Mouse (Mus musculus): Measurements from ENCODE around the gene Ptprs. TPM values are rescaled to one million over a fixed set of nuclear protein-coding genes. Genes with fewer than 3 reads are reported as not detected.

The Ptprs gene
- polyA plus RNA-seq, 2 experiments from 2014 or later = 5.5 to 8.9 TPM

DNA sequence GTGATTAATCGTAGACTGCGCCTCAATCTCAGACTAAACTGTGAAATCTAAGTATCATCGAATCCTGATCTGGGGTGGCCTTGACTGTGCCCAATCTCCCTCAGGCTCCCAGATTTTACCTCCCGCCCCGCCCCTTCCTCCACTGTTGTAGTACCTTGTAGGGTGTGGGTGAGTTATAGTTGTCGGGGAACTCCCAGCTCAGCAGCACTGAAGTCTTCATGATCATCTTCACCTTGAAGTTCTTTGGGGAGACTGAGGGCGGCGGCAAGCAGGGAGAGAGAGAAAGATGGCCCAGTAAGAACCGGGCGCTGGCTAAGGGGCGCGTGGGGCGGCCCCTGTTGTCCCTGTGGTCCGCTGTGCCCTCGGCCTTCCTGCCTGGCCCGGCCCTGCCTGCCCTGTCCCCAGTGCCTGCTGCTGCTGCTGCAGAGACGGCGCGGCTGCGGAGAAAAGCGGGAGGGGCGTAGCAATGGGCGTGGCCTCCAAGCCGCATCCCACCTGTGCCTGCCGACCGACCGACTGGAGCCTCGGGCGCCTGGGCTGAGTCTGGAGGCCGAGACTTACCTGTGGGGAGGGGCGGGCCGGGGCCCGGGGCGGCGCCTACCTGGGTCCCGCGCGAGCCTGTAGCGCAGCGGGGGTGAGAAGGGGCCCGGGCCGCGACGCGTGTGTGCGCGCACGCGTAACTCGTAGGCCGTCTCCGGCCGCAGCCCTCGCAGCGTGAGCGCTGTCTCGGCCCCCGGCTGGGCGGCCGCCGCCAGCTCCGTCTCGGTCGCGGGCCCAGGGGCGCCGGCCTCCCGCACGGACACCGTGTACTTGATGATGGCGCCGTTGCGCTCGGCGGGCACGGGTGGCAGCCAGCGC is 51.3 kb downstream of the Ptprs start:
- ATAC-seq = peak; percentile 74

DNA sequence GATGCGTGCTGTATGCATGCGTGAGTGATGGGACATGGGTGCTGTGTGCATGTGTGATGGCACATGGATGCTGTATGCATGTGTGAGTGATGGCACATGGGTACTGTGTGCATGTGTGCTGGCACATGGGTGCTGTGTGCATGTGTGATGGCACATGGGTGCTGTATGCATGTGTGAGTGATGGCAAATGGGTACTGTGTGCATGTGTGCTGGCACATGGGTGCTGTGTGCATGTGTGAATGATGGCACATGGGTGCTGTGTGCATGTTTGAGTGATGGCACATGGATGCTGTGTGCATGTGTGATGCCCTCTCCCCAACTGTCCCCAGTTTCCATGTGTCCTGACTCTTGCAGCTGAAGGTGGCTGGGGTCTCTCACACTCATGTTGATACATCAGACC is 56.3 kb downstream of the Ptprs start:
- ATAC-seq = no peak

- no peak for ATAC-seq
Observed at GRCm38 (mm10) chr17:56418304-56418703, 58.0 kb downstream of the Ptprs start.

- no peak for ATAC-seq
Observed at GRCm38 (mm10) chr17:56414785-56415184, 61.5 kb downstream of the Ptprs start.

DNA sequence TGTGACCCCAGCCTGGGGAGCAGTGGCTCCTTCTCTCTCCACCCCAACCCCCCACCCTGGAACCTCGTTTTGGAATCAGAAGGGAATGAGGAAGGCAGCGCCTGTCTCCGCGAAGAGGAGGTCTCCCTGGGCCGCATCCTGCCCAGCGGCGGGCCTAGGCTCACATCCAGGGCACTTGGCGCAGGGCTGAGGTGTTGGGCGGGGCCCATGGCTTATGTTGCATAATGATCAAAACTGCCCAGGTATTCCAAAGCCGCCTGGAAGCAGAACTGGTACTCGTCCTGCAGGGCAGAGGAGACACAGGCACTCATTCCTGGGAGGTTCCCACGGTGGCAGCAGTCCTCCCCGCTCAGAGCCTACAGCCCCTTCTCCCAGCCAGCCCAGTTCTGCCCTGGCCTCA is 63.2 kb downstream of the Ptprs start:
- ATAC-seq = no peak

GRCm38 (mm10) chr17:56411437-56411836 is 64.8 kb downstream of the Ptprs start:
- no peak for ATAC-seq

DNA sequence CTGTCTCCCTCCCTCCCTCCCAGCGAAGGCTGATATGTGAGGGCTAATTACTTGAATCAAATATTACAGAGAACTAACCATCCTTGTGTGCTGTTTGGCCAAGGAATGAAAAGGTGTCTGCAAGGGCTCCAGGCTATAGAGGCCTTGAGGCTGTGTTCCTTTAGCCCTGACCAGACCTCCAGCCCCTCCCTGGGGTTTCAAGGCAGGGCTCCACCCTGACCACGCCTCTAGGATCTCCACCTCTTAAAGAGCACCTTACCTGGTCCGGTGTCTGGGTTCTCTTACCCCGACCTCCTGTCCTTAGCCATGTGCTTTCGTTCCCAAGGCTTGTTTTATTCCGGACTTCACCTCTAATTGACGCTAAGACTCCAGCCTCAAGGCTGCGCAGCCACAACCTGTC is 66.5 kb downstream of the Ptprs start:
- ATAC-seq = no peak

DNA sequence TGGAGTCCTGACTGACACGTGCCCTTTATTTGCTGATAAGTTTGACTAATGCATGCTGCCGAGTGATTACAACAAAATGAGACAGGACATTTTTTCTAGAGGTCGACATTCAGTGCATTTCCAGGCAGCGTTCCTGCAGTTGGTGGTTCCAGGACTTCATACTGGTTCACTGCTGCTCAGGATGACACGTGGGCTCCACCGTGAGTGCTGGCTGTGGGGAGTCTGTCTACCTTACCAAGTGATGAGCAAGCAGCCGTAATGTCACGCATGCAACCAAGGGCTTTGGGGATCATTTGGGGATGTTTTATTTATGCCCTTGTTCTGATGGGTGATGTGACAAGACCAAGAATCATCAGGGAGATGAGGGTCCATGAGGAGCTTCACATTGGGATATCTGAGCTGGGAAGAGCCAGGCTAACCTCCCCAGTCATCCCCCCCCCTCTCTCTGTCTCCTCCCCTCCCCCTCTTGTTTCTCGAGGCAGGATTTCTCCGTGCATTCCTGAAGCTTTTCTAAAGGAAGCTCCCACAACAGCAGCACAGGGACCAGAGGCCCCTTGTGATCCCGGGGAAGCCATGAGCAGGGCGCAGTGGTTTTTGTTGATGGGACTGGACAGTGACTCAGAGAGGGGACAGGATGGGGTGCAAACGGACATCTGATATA is 67.2 kb downstream of the Ptprs start:
- no peak for ATAC-seq

DNA sequence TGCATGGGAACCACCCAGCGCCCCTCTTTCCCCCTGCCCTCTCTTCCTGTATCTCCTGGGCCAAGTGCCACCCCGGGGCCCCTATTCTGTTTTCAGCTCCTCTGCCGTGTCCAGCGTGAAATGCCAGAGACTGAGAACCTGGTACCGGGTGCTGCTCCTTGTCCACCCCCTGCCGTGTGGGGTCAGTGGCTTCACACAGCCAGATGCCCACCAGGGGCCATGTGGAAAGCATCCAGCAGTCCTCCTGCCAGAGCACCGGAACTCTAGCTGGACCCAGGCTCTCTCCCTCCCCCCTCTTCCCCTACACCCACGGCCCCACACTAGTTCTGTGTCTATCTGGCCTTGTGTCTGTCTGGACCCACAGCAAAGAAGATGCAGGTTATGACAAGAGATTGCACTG is 68.9 kb downstream of the Ptprs start:
- ATAC-seq = no peak

DNA sequence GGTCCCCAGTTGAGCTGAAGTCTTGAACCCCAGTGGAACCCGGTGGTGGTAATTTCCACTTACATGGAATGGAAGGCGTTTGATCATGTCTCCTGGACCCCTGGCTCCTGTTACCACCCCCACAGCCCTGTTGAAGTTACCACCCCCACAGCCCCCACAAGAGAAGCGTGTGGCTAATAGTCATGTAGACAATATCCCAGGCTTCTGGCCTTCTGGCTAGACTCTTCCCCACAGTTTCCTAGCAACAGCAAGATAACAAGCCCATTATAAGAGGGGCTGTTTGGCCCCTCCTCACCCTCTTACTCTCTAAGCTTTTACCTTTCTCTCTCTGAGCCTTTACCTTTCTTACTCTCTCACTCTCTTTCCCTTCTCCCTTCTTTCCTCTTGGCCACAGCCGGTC is 69.4 kb downstream of the Ptprs start:
- ATAC-seq = no peak

DNA sequence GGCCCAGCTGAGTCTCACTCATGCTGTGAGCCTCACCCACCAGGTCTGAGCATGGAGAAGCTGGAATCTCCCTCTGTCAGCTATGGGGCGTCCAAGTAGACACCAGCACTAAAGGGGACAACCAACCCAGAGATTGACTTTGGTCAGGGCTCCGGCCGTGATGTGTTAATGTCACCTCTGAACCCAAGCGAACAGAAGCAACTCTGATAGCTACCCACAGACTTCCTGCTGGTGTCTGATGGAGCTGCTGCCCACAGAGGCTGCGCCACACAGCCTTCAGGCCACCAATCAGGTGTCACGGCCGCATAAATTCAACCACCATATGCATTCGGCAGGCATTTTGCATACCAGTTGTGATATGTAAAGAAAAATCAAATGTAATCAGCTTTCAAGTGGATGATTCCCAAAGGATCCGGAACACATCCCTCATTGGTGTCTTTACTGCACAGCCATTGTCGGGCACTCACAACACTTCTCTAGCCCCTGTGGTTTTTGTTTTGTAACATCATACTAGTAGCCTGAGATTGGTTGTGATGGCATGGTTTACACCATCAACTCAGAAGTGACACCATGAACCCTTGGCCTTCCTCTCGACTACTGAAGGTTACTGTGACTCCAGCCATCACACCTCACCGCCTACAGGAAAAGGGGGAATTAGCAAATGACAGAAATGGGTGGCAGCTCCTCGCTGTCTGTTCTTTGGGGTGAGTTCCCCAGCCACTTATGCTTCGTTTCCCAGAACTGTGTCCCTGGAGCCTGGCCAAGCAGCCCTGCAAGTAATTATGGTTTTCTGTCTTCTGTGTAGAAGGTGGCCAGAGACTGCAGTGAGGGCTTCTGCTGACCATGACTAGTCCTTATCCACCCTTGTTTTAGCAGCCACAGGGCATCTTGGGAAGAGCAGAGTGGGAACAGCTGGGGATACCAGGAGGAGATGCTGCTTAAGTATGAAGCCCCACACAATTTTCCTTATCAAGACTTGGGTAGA is 70.1 kb downstream of the Ptprs start:
- no peak for ATAC-seq

GRCm38 (mm10) chr17:56405341-56405740 is 70.9 kb downstream of the Ptprs start:
- ATAC-seq = no peak

GRCm38 (mm10) chr17:56401051-56401521 is 75.2 kb downstream of the Ptprs start:
- no peak for ATAC-seq

- ATAC-seq = no peak
Observed at GRCm38 (mm10) chr17:56400221-56400620, 76.1 kb downstream of the Ptprs start.

DNA sequence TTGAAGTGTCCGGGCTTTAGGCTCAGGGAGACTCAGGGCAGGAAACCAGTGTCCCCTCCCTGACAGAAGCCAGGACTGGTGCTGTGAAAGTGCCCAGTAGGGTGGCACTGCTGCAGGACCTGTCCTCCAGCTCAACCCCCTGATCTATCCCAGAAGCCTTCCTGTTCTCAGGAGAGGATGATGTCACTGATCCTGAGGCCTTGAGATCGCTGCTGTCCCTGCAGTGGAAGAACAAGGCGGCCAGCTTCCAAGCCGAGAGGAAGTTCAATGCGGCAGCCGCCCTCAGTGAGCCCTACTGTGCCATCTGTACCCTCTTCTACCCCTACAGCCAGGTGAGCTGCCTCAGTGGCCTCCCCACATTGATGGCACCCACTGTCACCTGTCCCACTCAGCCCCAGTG is 80.2 kb downstream of the Ptprs start:
- no peak for ATAC-seq

GRCm38 (mm10) chr17:56393889-56394288 is 82.4 kb downstream of the Ptprs start:
- ATAC-seq = no peak

- no peak for ATAC-seq
Observed at GRCm38 (mm10) chr17:56393238-56393637, 83.0 kb downstream of the Ptprs start.

GRCm38 (mm10) chr17:56387612-56388011 is 88.7 kb downstream of the Ptprs start:
- ATAC-seq = no peak

GRCm38 (mm10) chr17:56384903-56385302 is 91.4 kb downstream of the Ptprs start:
- no peak for ATAC-seq

GRCm38 (mm10) chr17:56382997-56383396 is 93.3 kb downstream of the Ptprs start:
- ATAC-seq = no peak

DNA sequence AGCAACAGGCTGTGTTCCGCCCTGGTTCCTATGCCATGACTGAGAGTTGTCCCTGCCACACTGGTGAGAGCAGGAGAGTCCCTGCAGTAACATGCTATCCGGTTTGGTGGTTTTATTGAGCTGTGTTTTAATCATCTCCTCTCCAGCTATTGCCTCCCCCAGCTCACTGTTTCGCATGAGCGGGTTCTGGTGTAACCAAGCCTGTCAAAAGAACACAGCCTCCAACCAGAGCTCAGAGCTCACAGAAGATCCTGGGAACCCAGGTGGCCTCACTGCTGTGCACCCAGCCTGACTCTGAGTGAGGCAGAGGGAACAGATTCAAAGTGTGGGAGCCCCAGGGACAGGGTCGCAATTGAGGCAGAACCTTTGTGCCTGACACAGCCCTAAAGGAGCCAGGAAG is 95.1 kb downstream of the Ptprs start:
- ATAC-seq = no peak

DNA sequence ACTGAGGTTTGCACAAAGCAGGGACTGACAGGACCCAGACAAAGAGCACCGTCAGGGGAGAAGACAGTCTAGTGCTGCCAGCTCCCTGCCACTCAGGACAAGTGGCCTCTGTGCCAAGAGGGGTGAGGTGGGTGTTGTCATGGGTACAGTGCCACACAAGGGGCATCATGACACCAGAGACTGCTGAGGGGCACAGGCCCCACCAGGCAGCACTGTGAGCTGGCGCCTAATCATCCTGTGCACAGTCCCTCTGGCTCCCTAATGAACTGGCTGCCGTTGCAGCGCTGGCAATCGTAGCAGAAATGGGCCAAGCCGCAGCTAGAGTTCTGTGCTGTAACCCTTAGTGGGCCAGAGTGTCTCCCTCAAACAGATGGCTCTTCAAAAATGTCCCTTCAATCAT is 96.0 kb downstream of the Ptprs start:
- ATAC-seq = no peak

DNA sequence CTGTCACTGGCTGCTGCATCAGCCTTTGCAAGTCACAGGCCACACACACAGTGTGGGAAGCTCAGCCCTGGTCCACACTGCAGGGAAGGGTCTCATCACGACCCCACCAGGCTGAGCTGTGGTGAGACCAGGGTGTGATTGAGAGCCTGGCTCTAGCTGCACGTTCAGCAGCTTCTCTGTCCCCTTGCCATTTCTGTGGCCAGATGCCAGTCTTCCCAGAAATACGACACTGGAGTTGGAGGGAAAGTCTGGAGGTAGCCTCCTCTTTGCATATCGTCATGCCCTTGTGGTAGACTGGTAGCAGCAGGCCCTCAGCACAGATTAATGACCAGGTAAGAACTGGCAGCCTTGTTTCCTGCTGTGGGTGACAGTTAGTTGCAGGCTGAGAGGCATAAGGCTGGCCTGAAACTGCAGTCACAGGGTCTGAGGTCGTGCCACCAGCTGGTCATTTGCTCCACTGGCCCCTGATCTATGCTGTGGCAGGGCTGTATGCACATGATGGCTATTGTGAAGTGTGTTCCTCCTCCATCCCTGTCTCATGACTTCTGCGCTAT is 96.9 kb downstream of the Ptprs start:
- no peak for ATAC-seq
